Mouse (Mus musculus): ENCODE data around the gene Borcs7. TPM values are rescaled to one million over a fixed set of nuclear protein-coding genes. Genes with fewer than 3 reads are reported as not detected.

The Borcs7 gene
- polyA plus RNA-seq, 1 experiment from 2014 or later, result 15.5 TPM

DNA sequence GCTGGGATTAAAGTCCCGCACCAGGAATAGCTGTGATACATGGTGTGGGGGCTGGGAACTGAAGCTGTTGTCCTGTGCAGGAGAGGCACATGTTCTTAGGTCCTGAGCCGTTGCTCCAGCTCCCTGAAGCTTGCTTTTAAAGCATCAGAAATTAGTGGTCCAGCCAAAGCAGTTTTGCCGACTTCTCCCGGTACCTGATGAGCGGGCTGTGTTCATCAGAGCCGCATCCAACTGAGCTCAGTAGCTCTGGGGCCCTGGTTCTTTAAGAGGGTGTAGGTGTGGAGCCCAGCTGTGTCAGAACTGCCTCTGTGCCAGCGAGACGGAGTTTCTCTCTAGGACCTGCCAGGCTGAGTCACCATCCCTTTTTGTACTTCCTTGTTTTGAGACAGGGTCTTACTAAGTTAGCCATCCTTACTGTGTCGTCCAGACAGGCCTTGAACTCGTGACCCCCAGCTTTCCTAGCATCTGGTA lies 9.3 kb downstream of the Borcs7 start:
- H3K4me1 ChIP-seq, result peaks cover 10% of the 10 kb centered on the region
- no peaks in the 10 kb centered on the region for H3K27me3 ChIP-seq (replicated peaks; ENCODE audit: low read depth, poor library complexity, severe bottlenecking)
- WGBS, result 79% methylated on average over 10 of the region's 10 CpGs
- H3K4me3 ChIP-seq, result no peak overlapping the region
- DNase-seq (ENCODE audit: low spot score), result no peak
- H3K36me3 ChIP-seq (replicated peaks), result peaks cover 37% of the 10 kb centered on the region
- H3K27ac ChIP-seq (replicated peaks), result no peak overlapping the region
- no peaks in the 10 kb centered on the region for H3K9me3 ChIP-seq

DNA sequence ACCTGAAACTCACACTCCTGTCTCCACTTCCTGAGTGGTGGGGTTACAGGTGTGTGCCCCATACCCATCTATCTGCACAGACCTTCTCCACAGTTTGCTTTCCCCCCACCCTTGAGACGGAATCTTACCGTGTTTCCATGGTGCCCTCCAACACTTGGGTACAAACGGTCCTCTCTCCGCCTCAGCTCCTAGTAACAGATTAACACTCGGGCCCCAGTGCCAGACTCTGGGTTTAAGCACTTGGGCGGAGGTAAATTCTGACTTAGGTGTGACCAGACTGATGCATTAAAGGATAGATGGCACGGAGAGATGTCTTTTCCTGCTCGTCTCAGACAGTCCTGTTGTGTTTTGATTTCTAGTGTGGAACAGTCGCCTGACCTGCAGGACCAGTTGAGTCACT lies 11.4 kb downstream of the Borcs7 start:
- 87% methylated on average over 9 of the region's 9 CpGs for WGBS
- peaks cover 10% of the 10 kb centered on the region for H3K4me1 ChIP-seq
- H3K27ac ChIP-seq (replicated peaks), result no peak overlapping the region
- no peak for DNase-seq (ENCODE audit: low spot score)
- H3K4me3 ChIP-seq, result no peak overlapping the region
- H3K36me3 ChIP-seq (replicated peaks), result peaks cover 20% of the 10 kb centered on the region
- H3K9me3 ChIP-seq, result no peaks in the 10 kb centered on the region
- H3K27me3 ChIP-seq (replicated peaks; ENCODE audit: low read depth, poor library complexity, severe bottlenecking), result peaks cover 13% of the 10 kb centered on the region

GRCm38 (mm10) chr19:46705779-46706495 lies 16.2 kb downstream of the Borcs7 start:
- Histone ChIP-seq H3K27me3 (replicated peaks; ENCODE audit: low read depth, poor library complexity, severe bottlenecking) (peaks cover 13% of the 10 kb centered on the region), H3K27ac (replicated peaks) (no peak overlapping the region), H3K9me3 (no peaks in the 10 kb centered on the region), H3K36me3 (replicated peaks) (peaks cover 21% of the 10 kb centered on the region), H3K4me3 (no peak overlapping the region), H3K4me1 (peaks cover 23% of the 10 kb centered on the region)
- 53% methylated on average over 7 of the region's 7 CpGs for WGBS
- no peak for DNase-seq (ENCODE audit: low spot score)

GRCm38 (mm10) chr19:46706540-46707295 lies 17.0 kb downstream of the Borcs7 start:
- Histone ChIP-seq H3K27ac (replicated peaks) (peak overlapping the region; percentile 90; the same call in 1 of the 2 replicates), H3K27me3 (replicated peaks; ENCODE audit: low read depth, poor library complexity, severe bottlenecking) (peaks cover 13% of the 10 kb centered on the region), H3K4me3 (peak overlapping the region; percentile 71), H3K4me1 (peaks cover 23% of the 10 kb centered on the region), H3K36me3 (replicated peaks) (peaks cover 13% of the 10 kb centered on the region), H3K9me3 (no peaks in the 10 kb centered on the region)
- DNase-seq (ENCODE audit: low spot score), result no peak
- 78% methylated on average over 9 of the region's 9 CpGs for WGBS

- Histone ChIP-seq H3K36me3 (replicated peaks) (peaks cover 7% of the 10 kb centered on the region), H3K9me3 (no peaks in the 10 kb centered on the region), H3K4me3 (peak within 1 kb of the TSS; percentile 71), H3K27me3 (replicated peaks; ENCODE audit: low read depth, poor library complexity, severe bottlenecking) (peaks cover 13% of the 10 kb centered on the region), H3K4me1 (peaks cover 23% of the 10 kb centered on the region), H3K27ac (replicated peaks) (peak within 1 kb of the TSS; percentile 90)
- peak; percentile 81 for DNase-seq (ENCODE audit: low spot score)
- WGBS, result 10% methylated on average over 31 of the region's 31 CpGs
These were observed 17.8 kb downstream of the Borcs7 start, which contains the start of gene As3mt for GRCm38 (mm10) chr19:46707296-46708151. Gene As3mt, plus strand, starts transcription at chr19:46707458.

- Histone ChIP-seq H3K27me3 (replicated peaks; ENCODE audit: low read depth, poor library complexity, severe bottlenecking) (no peaks in the 10 kb centered on the region), H3K27ac (replicated peaks) (no peak overlapping the region), H3K4me3 (no peak overlapping the region), H3K9me3 (no peaks in the 10 kb centered on the region), H3K36me3 (replicated peaks) (peaks cover 14% of the 10 kb centered on the region), H3K4me1 (peaks cover 23% of the 10 kb centered on the region)
- WGBS, result 93% methylated on average over 4 of the region's 4 CpGs
- no peak for DNase-seq (ENCODE audit: low spot score)
These were observed 20.9 kb downstream of the Borcs7 start for GRCm38 (mm10) chr19:46710614-46711013.

DNA sequence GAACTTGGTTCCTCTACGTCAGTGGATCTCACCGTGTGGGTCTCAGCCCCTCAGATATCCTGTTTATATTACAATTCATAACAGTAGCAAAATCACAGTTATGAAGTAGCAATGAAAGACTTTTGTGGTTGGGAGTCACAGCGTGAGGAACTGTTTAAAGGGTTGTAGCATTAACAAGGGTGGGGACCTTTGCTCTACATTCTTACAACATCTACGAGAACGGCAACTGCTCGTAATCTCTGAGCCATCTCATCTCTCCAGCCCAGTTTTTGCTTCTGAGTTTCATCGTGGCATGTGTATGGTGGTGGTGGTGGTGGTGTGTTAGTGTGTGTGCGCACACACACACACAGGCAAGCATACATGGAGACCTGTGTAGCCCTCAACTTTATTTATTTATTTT lies 24.5 kb downstream of the Borcs7 start:
- Histone ChIP-seq H3K27ac (replicated peaks) (no peak overlapping the region), H3K36me3 (replicated peaks) (peaks cover 33% of the 10 kb centered on the region), H3K4me1 (no peaks in the 10 kb centered on the region), H3K9me3 (peaks cover 5% of the 10 kb centered on the region; the same call in 1 of the 2 replicates), H3K4me3 (no peak overlapping the region), H3K27me3 (replicated peaks; ENCODE audit: low read depth, poor library complexity, severe bottlenecking) (no peaks in the 10 kb centered on the region)
- WGBS, result 96% methylated on average over 8 of the region's 8 CpGs
- no peak for DNase-seq (ENCODE audit: low spot score)

DNA sequence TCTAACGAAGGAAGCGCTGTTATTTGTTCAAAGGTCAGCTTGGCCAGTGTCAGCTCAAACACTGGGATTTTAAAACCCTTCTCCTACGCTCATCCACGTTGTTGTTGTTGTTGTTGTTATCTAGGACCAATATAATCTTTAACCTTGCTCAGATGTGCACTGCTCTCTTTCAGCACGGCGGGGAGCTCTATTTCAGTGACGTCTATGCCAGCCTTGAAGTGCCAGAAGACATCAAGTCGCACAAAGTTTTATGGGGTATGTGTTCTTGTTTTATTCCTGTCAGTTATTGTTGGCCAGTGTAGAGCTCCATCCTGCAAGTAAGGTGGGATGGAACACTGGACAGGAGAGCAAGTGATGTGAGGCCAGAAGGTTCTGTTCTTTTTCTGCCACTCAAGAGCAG lies 25.3 kb downstream of the Borcs7 start:
- DNase-seq (ENCODE audit: low spot score), result no peak
- Histone ChIP-seq H3K27me3 (replicated peaks; ENCODE audit: low read depth, poor library complexity, severe bottlenecking) (no peaks in the 10 kb centered on the region), H3K4me1 (no peaks in the 10 kb centered on the region), H3K27ac (replicated peaks) (no peak overlapping the region), H3K4me3 (no peak overlapping the region), H3K36me3 (replicated peaks) (peaks cover 37% of the 10 kb centered on the region), H3K9me3 (peaks cover 5% of the 10 kb centered on the region; the same call in 1 of the 2 replicates)
- WGBS, result 90% methylated on average over 8 of the region's 8 CpGs

- H3K27ac ChIP-seq (replicated peaks), result no peak overlapping the region
- H3K36me3 ChIP-seq (replicated peaks), result peaks cover 55% of the 10 kb centered on the region
- peaks cover 5% of the 10 kb centered on the region; the same call in 1 of the 2 replicates for H3K9me3 ChIP-seq
- no peaks in the 10 kb centered on the region for H3K4me1 ChIP-seq
- no peaks in the 10 kb centered on the region for H3K27me3 ChIP-seq (replicated peaks; ENCODE audit: low read depth, poor library complexity, severe bottlenecking)
- DNase-seq (ENCODE audit: low spot score), result no peak
- WGBS, result 88% methylated on average over 4 of the region's 4 CpGs
- H3K4me3 ChIP-seq, result no peak overlapping the region
These were observed 28.4 kb downstream of the Borcs7 start for GRCm38 (mm10) chr19:46718150-46718549.

DNA sequence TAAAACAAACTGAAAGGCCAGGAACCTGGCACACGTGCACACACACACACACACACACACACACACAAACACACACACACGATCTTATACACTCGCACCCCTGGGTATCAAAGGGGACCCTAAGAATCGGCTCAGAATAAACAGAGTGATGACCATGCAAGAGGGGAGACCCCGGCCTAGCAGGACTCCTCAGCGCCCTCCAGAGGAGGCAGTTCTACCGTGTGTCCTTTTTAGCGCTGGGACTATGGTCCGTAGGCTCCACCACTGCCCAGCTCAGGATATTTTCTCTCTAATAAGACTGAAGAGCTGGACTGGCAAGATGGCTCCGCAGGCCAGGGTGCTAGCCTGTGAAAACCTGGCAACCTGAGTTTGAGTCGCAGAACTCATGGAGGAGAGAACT lies 34.7 kb downstream of the Borcs7 start:
- Histone ChIP-seq H3K4me1 (peaks cover 15% of the 10 kb centered on the region), H3K9me3 (no peaks in the 10 kb centered on the region), H3K36me3 (replicated peaks) (peaks cover 62% of the 10 kb centered on the region), H3K4me3 (no peak overlapping the region), H3K27me3 (replicated peaks; ENCODE audit: low read depth, poor library complexity, severe bottlenecking) (no peaks in the 10 kb centered on the region), H3K27ac (replicated peaks) (no peak overlapping the region)
- no peak for DNase-seq (ENCODE audit: low spot score)
- WGBS, result 71% methylated on average over 11 of the region's 11 CpGs

- Histone ChIP-seq H3K4me3 (no peak overlapping the region), H3K9me3 (no peaks in the 10 kb centered on the region), H3K36me3 (replicated peaks) (peaks cover 48% of the 10 kb centered on the region), H3K4me1 (peaks cover 15% of the 10 kb centered on the region), H3K27ac (replicated peaks) (no peak overlapping the region), H3K27me3 (replicated peaks; ENCODE audit: low read depth, poor library complexity, severe bottlenecking) (no peaks in the 10 kb centered on the region)
- DNase-seq (ENCODE audit: low spot score), result no peak
- 95% methylated on average over 8 of the region's 8 CpGs for WGBS
These were observed 36.4 kb downstream of the Borcs7 start for GRCm38 (mm10) chr19:46726142-46726541.

- 64% methylated on average over 8 of the region's 8 CpGs for WGBS
- Histone ChIP-seq H3K36me3 (replicated peaks) (peaks cover 41% of the 10 kb centered on the region), H3K27me3 (replicated peaks; ENCODE audit: low read depth, poor library complexity, severe bottlenecking) (no peaks in the 10 kb centered on the region), H3K4me3 (no peak overlapping the region), H3K4me1 (peaks cover 15% of the 10 kb centered on the region), H3K27ac (replicated peaks) (no peak overlapping the region), H3K9me3 (no peaks in the 10 kb centered on the region)
- peak; percentile 34 for DNase-seq (ENCODE audit: low spot score)
These were observed 37.5 kb downstream of the Borcs7 start for GRCm38 (mm10) chr19:46727140-46727736.

Measured in embryonic facial prominence, embryonic 10.5 days (tissue).